Mouse (Mus musculus): ENCODE data around the gene Pnpt1.

Gene Pnpt1

DNA sequence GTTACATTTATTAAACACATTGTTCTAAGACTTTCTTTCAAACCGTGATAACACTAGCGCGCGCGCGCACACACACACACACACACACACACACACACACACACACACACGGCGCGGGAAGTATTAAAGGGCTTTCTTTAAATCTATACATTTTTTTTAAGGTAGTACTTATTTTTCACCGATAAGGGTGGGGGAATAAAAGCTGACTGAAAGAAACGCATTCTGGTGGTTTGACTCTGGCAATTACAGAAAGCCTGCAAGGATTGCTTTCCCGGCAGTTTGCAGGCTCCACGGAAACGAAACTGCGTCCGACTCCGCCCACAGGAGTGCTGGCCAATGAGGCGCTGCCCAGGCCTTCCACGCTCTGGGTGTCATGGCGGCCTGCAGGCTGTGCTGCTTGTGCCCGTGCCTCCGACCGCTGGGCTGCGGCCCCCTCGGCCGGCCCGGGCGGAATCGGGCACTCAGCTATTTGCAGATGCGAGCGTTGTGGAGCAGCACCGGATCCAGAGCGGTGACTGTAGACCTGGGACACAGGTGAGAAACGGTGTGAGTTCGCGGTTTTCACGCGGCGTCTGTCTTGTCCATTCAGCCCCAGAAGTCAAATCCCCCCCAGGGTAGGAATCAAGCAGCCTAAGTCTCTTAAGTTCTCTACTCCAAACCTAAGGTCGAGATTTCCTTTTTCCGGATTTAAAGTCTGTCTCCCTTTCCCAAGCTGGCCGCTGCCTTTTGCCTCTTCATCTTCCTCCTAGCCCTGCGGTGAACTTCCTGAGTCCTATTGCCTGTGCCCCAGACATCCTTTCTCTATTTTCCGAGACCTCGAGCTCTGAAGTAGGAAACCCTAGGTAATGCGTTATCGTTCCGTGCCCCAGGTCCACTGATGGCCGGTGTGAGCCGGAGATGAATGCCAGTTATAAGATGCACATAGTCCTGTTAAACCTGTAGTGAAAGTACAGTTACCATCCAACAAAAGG lies at the start of gene Pnpt1:
TSS of gene Pnpt1 (plus strand) at position 360 of the 971 bp plus-strand sequence.
- WGBS: 1% methylated on average over 50 of the region's 50 CpGs

- 62% methylated on average over 2 of the region's 2 CpGs for WGBS
These were observed 38.1 kb upstream of the Pnpt1 start for GRCm38 (mm10) chr11:29092403-29092802.

DNA sequence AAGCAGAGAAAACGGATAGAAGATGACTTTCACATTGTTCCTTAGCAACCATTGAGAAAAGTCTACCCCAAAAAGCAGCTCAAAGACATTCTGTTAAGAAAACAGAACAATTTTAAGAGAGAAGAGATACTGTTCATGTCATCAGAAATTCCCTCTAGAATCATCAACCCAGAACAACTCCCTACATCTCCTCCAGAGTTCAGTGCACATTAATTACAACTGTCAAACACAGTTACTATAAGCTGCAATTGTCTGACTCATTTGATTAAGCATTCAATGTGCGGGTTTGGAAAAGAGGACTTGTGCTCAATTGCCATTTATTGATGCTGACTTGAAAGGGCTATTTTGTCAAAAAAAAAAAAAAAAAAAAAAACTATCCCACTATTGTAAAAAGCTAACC lies 31.6 kb upstream of the Pnpt1 start:
- WGBS: 53% methylated on average over 2 of the region's 2 CpGs

- 37% methylated on average over 11 of the region's 11 CpGs for WGBS
These were observed 621 bp upstream of the Pnpt1 start for GRCm38 (mm10) chr11:29129862-29130384.

DNA sequence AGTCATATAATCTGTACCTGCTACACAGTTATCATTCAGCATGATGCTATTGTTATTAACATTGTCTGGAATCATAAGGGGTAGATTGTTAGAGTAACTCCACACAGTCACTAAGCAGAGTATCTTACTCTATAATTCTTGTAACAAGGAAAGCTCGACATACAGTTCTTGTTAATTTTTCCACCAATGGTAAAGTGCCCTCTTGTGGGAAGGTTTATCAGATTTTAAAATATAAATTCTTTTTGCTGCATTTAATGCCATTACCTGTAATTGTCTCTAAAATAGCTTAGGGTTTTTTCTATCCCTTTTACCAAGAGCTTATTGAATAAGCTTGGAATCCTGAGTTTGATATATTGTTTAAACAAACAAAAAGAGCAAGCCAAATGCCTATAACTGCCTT lies 10.1 kb downstream of the Pnpt1 start:
- 24% methylated on average over 1 of the region's 1 CpGs for WGBS

GRCm38 (mm10) chr11:29148901-29149300 lies 18.4 kb downstream of the Pnpt1 start:
- 93% methylated on average over 2 of the region's 2 CpGs for WGBS

- WGBS: 89% methylated on average over 4 of the region's 4 CpGs
These were observed 33.0 kb downstream of the Pnpt1 start for GRCm38 (mm10) chr11:29163569-29163968.

DNA sequence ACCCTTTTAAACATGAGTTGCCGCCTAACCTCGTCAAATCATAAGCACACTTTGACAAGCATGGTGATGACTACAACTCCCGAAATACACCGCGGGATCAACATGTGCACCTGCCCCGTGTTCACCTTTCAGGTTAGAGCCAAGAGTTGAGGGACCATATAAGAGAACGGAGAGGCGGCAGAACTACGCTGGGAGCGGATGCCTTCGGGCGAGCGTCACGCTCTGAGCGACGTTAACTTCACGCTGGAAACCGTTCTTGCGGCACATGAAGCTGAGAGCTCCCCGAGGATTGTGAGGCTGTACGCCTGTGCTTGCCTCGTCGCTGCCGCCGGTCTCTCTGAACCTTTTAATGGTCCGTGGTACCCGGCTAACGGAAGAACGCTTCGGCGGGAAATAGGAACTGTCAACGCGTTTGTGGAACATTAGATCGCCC lies 41.4 kb downstream of the Pnpt1 start:
- under 1% methylated on average over 34 of the region's 34 CpGs for WGBS

DNA sequence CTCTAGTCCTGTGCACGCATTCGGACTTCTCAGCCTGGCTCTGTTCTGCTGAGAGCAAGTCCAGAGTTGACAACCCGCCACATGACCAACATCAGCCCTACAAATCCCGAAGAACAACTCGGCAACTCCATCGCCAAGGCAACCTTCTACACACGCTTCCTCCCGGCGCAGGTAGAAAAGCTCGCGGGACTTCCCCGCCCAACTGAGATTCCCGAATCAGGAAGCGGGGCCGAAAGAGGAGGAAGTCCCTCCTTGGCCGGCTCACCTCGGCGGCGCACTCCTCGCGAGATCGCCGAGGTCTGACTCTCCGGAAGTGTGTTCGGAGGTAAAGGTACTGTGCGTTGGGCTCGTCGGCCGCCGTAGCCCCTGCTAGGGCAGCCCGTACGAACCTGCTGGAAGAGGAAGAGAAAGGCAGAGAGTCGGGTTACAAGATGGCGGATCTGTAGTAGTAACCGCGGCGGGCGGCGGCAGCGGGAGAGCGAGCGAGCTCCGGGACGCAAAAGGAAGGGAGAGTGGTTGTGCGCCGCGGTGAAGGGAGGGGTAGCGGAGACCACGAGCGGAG lies 42.1 kb downstream of the Pnpt1 start, which contains the start of gene Ppp4r3b:
TSS of gene Ppp4r3b (plus strand) at position 328 of the 562 bp plus-strand sequence.
- under 1% methylated on average over 50 of the region's 50 CpGs for WGBS

DNA sequence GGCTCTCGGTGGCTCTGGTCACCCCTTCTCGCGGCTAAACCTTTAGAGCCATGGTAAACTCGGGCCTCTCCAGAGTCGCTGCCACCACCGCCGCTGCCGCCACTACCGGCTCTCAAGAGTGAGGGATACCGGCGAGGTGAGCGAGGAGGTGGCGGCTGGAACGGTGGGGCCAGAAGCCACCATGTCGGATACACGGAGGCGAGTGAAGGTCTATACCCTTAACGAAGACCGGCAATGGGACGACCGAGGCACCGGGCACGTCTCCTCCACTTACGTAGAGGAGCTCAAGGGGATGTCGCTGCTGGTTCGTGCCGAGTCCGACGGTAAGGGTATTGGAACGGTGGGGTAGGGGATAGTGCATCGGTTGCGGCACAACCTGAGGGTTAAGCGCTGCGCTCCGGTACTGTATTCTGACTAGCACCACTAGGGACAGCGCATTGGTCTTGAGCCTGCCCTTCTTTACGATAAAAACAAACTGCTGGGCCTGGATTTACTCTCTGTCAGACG lies 42.6 kb downstream of the Pnpt1 start:
- under 1% methylated on average over 38 of the region's 38 CpGs for WGBS

DNA sequence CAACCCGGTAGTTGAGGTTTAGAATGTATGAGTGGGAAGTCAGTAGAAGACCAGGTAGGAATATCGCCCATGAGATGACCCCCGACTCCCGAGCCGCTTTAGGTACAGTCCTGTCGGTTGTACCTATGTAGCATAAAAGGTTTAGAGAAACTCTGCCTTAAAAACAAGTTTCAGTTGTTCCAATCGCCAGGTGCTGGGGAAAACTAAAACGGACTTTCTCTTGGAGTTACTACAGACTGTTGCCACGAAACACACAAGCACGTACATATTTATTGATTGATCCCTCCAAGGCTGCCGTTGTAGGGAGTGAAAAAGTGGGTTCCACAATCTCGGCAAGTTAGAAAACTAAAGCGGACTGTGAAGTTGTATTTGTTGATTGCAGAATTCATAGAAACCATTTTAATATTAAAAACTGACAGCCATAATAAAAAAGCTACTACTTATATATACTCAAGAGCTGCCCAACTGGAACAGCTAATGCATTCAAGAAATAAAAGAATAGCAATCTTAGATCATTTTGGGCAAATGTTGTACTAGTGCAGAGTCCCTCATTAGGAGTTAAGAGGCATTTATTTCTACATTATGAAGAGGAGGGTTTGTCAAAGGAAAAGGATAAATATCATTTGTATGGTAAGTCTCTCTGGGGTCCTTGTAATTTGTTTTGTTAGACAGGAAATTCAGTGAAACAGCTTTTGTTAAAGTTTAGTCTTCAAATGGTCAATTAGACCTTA lies 43.3 kb downstream of the Pnpt1 start:
- 2% methylated on average over 13 of the region's 13 CpGs for WGBS

DNA sequence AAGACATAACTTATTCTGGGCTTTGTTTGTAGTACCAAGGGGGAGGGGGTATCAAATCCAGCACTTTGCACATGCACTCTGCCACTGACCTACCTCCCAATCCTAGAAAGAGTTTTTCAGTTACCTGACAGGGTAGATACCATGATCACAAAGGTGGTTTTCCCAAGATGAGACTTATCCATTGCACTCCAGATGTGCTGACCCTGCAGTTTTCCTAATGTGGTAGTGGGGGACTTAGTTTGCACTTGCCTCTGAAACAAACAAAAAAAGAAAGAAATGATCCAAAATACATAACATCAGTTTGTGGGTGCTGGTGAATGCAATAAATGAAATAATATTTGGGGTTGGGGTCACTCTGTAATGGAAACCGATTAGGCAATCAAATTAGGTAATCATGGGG lies 48.8 kb downstream of the Pnpt1 start:
- WGBS: 94% methylated on average over 1 of the region's 1 CpGs

DNA sequence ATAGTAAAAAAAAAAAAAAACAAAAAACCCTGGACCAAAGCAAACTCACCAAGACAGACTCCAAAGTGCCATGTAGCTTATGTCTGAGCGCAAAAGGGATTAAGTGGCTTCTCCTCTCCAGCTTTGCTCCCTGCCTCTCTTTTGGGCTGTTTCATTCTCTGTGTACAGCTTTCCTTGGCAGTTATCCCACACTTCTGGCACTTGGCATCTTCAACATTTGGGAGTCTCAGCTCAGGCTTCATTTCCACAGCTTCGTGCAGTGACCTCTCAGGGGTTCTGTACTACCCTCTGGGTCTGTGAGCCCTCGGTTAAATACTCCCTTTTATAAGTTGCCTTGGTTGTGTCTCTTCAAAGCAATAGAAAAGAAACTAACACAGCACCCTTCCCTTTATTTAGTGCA lies 50.1 kb downstream of the Pnpt1 start:
- WGBS: 36% methylated on average over 3 of the region's 3 CpGs

GRCm38 (mm10) chr11:29181751-29182150 lies 51.2 kb downstream of the Pnpt1 start:
- WGBS: 79% methylated on average over 5 of the region's 5 CpGs

DNA sequence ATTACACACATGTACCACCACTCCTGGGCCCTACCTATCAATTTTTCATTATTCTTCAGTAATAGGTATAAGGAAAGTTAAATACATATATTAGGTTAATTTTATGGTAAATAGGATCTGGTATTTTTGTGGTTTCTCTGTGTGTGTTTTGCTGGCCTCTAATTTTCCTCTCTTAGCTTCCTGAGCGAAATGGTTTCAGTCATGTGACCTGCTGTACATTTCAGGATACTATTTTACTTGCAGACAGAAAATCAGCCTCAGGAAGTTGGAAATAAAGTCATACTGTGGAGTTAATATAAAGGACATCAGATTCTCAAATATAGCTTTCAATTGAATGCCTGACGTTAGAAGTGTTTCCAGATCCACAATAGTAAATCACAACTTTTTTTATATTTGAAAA lies 58.4 kb downstream of the Pnpt1 start:
- 61% methylated on average over 2 of the region's 2 CpGs for WGBS

- 67% methylated on average over 5 of the region's 5 CpGs for whole genome bisulfite sequencing
These were observed 73.1 kb downstream of the Pnpt1 start for GRCm38 (mm10) chr11:29203653-29204052.

DNA sequence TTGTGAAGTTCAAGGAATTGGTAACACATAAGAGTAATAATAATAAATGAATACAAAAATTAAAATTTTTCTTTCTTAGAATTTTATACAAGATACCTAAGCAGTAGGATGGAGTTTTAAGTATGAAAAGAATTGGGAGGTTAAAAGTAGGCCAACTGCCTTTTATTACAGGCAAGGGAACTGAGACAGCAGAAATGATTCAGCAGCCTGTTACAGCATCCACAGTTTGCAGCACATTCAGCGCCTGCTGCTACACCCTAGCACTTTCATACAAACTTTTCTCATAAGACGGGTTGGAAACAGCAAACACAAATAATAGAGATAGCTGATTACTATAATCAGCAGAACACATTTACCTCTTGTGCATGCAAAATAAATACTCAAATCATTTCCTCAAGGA lies 79.2 kb downstream of the Pnpt1 start:
- 58% methylated on average over 2 of the region's 2 CpGs for WGBS

Measured in cerebral cortex, adult 2 months (tissue).